Mouse (Mus musculus) kidney, embryonic 14.5 days (tissue): ENCODE data around the gene Dazap2. TPM values are rescaled to one million over a fixed set of nuclear protein-coding genes. Genes with fewer than 3 reads are reported as not detected.

Experiments
- ATAC-seq: fragments of 200-750 bp; cut with Nextera tagmentation; 2 replicates; pipeline ENCODE4 v1.8.0; 2017; ENCODE audit warnings: moderate number of reproducible peaks, mild to moderate bottlenecking, moderate TSS enrichment, moderate library complexity; ENCODE audit not compliant: low FRiP score, low TSS enrichment
- H3K27ac ChIP-seq: fragments of 300-500 bp; sonication (generic); 2 replicates; pipeline ENCODE4 v1.5.1; 2014; ENCODE audit warnings: low read depth, mild to moderate bottlenecking, low read length, moderate library complexity, mixed read lengths
- H3K27me3 ChIP-seq: fragments of 300-500 bp; sonication (generic); 2 replicates; pipeline ENCODE4 v1.6.1; 2014; ENCODE audit warnings: mild to moderate bottlenecking, low read length; ENCODE audit not compliant: control insufficient read depth, insufficient read depth
- H3K36me3 ChIP-seq: fragments of 300-500 bp; sonication (generic); 2 replicates; pipeline ENCODE4 v1.6.1; 2014; ENCODE audit warnings: low read length, mixed read lengths; ENCODE audit not compliant: control insufficient read depth, insufficient read depth
- H3K4me1 ChIP-seq: fragments of 300-500 bp; sonication (generic); 2 replicates; pipeline ENCODE4 v1.6.1; 2014; ENCODE audit warnings: low read length, mixed read lengths; ENCODE audit not compliant: control insufficient read depth, insufficient read depth
- H3K4me2 ChIP-seq: fragments of 300-500 bp; sonication (generic); replicated peaks from 2 replicates; pipeline ENCODE4 v1.6.1; 2014; ENCODE audit warnings: low read depth, mild to moderate bottlenecking, low read length
- H3K4me3 ChIP-seq: fragments of 300-500 bp; sonication (generic); 2 replicates; pipeline ENCODE4 v1.5.1; 2014; ENCODE audit warnings: mild to moderate bottlenecking, low read length
- H3K9ac ChIP-seq: fragments of 300-500 bp; sonication (generic); 2 replicates; pipeline ENCODE4 v1.6.1; 2014; ENCODE audit warnings: low read depth, mild to moderate bottlenecking, low read length, moderate library complexity
- H3K9me3 ChIP-seq: fragments of 300-500 bp; sonication (generic); 2 replicates; pipeline ENCODE4 v1.6.1; 2016; ENCODE audit warnings: low read length; ENCODE audit not compliant: control insufficient read depth
- WGBS: fragments of 180-500 bp; shearing (Covaris S2); extraction: QIAGEN DNeasy Blood & Tissue Kit; methylation state at CpG from one replicate; pipeline ENCODE4 v1.1.7; 2014; 5-methylcytosine and 5-hydroxymethylcytosine counted together
- polyA plus RNA-seq: library from polyadenylated mRNA; unstranded; fragments of >200 nt; fragmentation: Nextera tagmentation; extraction: Ambion mirVana; gene quantifications from 2 replicates; pipeline ENCODE4 v1.2.1, GENCODE M21; 2014

The Dazap2 gene
- polyA plus RNA-seq, 1 experiment from 2014 or later, result 274 TPM

DNA sequence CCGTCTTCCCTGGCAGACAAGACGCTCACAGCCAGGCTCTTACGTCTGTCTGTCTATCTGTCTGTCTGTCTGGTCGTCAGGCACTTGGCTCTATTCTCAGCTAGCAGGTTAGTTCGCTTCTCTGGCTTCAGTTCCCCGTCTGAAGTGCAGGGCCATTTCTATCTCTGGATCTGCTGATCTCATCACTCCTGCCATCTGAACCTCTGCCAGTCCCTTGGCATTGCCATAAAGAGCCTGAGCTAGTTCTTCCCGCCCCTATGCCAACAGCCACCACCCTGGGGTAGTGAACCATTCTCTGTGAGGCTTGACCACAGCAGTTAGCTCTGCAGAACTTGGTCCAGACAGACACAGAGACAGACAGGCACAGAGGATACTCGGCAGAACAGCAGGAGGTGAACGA, 45.2 kb downstream of the Dazap2 start:
- H3K27ac ChIP-seq, result no peak overlapping the region
- H3K4me3 ChIP-seq, result no peak overlapping the region
- H3K9ac ChIP-seq, result no peak overlapping the region
- no peak for ATAC-seq
- WGBS, result 89% methylated on average over 9 of the region's 9 CpGs
- no peaks in the 10 kb centered on the region for H3K4me1 ChIP-seq
- H3K4me2 ChIP-seq, result no peak overlapping the region
- H3K36me3 ChIP-seq, result no peaks in the 10 kb centered on the region
- no peaks in the 10 kb centered on the region for H3K9me3 ChIP-seq
- H3K27me3 ChIP-seq, result no peaks in the 10 kb centered on the region

DNA sequence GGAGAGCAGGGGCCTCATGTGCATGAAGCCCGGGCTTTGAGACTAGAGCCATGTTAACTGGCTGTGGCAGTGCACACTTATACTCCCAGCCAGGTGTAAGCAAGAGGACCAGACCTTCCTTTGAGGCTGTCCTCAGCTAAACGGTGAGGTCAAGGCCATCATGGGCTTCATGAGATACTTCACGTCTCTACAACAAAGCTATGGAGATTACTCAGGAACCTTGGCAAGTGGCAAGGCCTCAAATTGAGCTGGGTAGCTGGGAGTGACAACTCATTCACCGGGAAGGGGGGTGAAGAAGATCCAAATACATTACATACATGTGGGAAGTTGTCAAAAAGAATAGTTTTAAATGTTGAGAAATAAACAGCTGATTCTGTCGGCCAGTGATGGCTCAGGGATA, 45.7 kb downstream of the Dazap2 start:
- H3K27me3 ChIP-seq, result no peaks in the 10 kb centered on the region
- H3K36me3 ChIP-seq, result no peaks in the 10 kb centered on the region
- 0 out of 2 replicates have a peak, but pooled peaks cover 3% of the 10 kb centered on the region for H3K4me1 ChIP-seq
- H3K27ac ChIP-seq, result no peak overlapping the region
- ATAC-seq, result no peak
- 94% methylated on average over 5 of the region's 5 CpGs for WGBS
- no peak overlapping the region for H3K9ac ChIP-seq
- H3K4me2 ChIP-seq, result no peak overlapping the region
- H3K9me3 ChIP-seq, result no peaks in the 10 kb centered on the region
- H3K4me3 ChIP-seq, result no peak overlapping the region

DNA sequence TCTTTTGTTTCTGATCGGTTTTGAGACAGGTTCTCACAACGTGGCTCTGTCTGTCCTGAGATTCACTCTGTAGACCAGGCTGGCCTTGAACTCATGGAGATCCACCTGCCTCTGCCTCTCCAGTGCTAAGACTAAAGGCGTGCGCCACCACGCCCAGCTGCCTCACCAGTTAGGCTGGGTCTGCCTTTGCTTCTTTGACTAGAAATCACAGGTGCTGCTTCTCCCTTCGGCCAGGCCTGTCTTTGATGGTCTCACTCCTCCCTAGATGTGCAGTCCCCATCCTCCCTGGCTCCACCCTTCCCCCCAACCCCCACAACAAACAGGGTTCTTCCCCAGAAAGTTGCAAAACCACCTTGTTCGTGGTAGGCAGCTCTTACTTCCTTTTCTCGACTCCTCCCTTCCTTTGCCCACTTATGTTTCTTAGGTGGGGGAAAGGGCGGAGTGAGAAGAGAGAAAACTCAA, 49.7 kb downstream of the Dazap2 start:
- Histone ChIP-seq H3K4me3 (no peak overlapping the region), H3K4me2 (no peak overlapping the region), H3K9ac (no peak overlapping the region), H3K9me3 (no peaks in the 10 kb centered on the region), H3K4me1 (peaks cover 12% of the 10 kb centered on the region; the same call in 1 of the 2 replicates), H3K27me3 (no peaks in the 10 kb centered on the region), H3K27ac (no peak overlapping the region), H3K36me3 (no peaks in the 10 kb centered on the region)
- 67% methylated on average over 9 of the region's 9 CpGs for WGBS
- no peak for ATAC-seq

DNA sequence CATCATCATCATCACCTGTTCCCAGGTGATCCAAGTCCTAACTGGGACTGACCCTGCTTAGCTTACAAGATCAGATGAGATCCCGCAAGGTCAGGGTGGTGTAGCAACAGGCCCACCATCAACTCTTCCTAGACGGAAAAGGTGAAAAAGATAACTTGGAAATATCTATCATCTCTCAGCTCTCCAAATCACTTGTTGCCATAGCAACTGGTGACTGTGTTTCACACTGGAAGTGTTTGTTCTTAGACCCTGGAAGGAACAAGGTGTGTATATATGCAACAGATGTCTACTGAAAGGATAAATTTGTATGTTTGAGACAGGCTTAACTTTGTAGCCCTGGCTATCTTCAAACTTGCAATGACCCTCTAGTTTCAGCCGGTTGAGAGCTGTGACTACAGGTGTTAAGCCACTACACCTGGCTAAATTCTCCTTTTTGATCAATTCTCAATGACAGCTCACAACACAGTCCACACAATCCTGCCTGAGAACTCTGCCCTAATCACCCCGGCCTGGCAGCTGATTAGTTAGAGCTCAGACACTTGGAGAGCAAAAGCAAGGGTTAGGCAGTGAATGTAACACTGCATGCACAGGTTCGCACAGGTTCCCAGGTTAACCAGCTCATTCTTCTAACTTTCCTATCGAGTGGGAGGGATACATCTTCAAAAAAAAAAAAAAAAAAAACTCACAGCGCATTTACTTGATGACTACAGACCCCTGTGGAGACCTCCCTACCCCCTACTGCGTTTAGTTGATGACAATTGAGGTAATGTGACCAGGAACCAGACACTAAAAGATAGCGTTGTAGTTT, 50.5 kb downstream of the Dazap2 start:
- Histone ChIP-seq H3K4me1 (peaks cover 12% of the 10 kb centered on the region; the same call in 1 of the 2 replicates), H3K27ac (no peak overlapping the region), H3K4me2 (no peak overlapping the region), H3K9ac (no peak overlapping the region), H3K4me3 (no peak overlapping the region), H3K36me3 (no peaks in the 10 kb centered on the region), H3K27me3 (no peaks in the 10 kb centered on the region), H3K9me3 (no peaks in the 10 kb centered on the region)
- WGBS, result 36% methylated on average over 9 of the region's 9 CpGs
- ATAC-seq, result no peak

DNA sequence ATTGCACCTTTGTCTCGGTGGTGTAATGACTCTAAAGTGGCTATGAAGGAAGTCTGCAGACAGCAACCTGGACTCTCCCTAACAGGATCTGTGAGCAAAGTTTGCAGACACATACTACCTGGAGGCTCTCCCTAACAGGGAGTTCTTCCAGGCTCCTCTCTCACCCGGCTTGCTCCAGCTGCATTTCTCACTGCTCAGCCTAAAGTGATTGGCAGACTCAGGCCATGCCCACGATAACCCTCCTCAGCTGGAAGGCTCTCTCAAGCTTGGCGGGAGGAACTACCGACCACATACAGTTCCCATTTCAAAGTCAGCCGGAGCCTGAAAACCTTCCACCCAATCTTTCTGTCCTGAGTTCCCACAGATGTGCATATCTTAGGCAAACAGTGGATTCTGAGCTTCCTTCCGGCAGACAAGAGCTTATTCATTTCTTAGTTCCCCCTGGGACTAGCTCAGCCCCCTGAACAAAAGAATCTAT, 51.1 kb downstream of the Dazap2 start:
- no peak for ATAC-seq
- WGBS, result 5% methylated on average over 7 of the region's 7 CpGs
- no peaks in the 10 kb centered on the region for H3K36me3 ChIP-seq
- H3K4me3 ChIP-seq, result no peak overlapping the region
- no peak overlapping the region for H3K4me2 ChIP-seq
- no peak overlapping the region for H3K9ac ChIP-seq
- no peaks in the 10 kb centered on the region for H3K27me3 ChIP-seq
- H3K27ac ChIP-seq, result no peak overlapping the region
- peaks cover 12% of the 10 kb centered on the region; the same call in 1 of the 2 replicates for H3K4me1 ChIP-seq
- no peaks in the 10 kb centered on the region for H3K9me3 ChIP-seq

DNA sequence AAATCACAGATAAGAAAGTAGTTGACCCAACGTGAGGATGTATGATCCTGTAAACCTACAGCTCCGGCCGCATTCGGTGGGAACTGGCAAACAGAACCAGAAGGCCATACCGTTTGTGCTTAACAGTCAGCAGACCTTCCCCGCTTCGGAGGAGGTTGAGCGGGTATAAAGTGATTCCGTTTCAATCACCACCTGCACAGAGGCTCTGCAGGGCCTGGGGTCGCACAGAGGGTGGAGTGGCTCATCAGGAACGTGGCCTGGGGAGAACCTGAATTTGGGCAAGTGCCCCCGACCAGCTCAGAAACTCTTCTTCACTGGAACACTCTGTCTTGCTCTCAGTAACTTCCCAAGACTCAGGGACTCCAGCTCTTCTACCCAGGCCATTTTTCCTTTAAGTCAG, 51.7 kb downstream of the Dazap2 start:
- Histone ChIP-seq H3K4me3 (no peak overlapping the region), H3K4me2 (no peak overlapping the region), H3K36me3 (no peaks in the 10 kb centered on the region), H3K4me1 (peaks cover 12% of the 10 kb centered on the region; the same call in 1 of the 2 replicates), H3K27ac (no peak overlapping the region; the same call in 1 of the 2 replicates), H3K27me3 (no peaks in the 10 kb centered on the region), H3K9me3 (no peaks in the 10 kb centered on the region), H3K9ac (no peak overlapping the region)
- no peak for ATAC-seq
- 30% methylated on average over 12 of the region's 12 CpGs for WGBS

DNA sequence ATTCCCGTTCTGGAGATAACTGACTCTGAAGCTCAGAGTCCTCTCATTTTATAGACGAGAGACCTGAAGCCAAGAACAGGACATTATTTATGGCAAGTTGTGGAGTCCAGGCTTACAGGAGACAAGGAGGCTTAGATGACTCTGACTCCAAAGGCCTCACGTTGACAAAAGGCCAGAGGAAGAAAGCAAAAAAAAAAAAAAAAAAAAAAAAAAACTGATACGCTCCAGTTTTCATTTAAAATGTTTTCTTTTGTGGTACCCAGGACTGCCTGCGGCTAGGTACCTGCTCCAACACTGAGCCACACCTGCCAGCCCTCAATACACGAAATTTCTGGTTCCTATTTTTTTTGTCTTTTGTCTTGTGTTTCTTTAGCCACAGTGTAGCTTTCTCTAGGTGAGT, 52.3 kb downstream of the Dazap2 start:
- H3K27me3 ChIP-seq, result no peaks in the 10 kb centered on the region
- H3K9ac ChIP-seq, result no peak overlapping the region
- no peak for ATAC-seq
- H3K4me3 ChIP-seq, result no peak overlapping the region
- H3K36me3 ChIP-seq, result no peaks in the 10 kb centered on the region
- no peak overlapping the region for H3K27ac ChIP-seq
- peaks cover 12% of the 10 kb centered on the region; the same call in 1 of the 2 replicates for H3K4me1 ChIP-seq
- no peaks in the 10 kb centered on the region for H3K9me3 ChIP-seq
- H3K4me2 ChIP-seq, result no peak overlapping the region
- WGBS, result 46% methylated on average over 6 of the region's 6 CpGs

DNA sequence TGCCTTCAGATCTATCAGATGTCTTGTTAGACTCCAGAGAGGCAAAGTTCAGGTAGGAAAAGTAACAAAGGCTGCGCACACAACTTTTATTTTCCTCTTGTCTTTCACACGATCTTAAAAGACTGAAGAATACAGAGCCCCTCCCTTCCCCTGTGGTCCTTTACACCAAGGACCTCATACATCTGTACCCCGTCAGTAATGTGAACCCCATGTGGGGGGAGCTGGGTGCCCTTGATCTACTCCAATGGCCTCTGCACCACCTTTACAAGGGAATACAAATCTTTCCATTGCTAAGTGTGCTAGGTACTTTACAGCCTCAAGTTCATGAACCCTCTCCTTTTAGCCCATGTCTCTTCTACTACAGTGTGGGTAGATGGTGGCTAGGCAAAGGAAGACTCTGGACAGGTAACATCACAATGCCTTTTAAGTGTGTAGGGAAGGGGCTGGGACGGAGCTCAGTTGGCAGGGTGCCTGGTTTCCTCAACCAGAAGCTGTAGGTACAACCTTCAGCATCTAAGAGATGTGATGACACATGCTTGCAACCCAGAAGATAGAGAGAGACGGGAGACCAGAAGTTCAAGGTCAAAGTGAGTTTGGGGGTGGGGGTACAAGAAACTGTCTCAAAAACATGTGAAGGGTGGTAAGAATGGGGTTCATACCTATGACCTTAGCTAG, 52.9 kb downstream of the Dazap2 start:
- H3K27me3 ChIP-seq, result no peaks in the 10 kb centered on the region
- H3K4me1 ChIP-seq, result peaks cover 12% of the 10 kb centered on the region; the same call in 1 of the 2 replicates
- no peak overlapping the region for H3K27ac ChIP-seq
- H3K9ac ChIP-seq, result no peak overlapping the region
- WGBS, result 76% methylated on average over 5 of the region's 5 CpGs
- no peak overlapping the region for H3K4me3 ChIP-seq
- no peaks in the 10 kb centered on the region for H3K36me3 ChIP-seq
- H3K4me2 ChIP-seq, result no peak overlapping the region
- no peak for ATAC-seq
- H3K9me3 ChIP-seq, result no peaks in the 10 kb centered on the region

DNA sequence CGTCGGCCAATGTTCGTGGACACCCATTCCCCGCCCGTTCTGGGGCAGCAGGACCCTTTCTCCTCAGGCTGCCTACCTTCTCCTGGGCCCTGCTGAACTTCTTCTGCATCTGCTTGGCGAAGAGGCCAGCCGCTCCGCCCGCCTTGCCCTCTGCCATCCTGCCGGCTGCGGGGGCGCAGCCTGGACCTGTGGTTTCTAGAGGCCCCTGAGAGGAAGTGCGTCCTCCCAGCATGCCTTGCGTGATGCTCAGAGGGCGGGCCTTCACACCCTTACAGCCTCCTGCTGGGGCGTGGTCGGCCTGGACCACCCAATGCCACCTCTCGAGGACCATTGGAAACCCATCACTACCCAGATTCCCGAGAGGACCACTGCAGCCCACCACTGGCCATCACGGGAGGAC, 54.2 kb downstream of the Dazap2 start, which contains the start of gene Bin2:
Bin2 (minus strand) TSS at position 217 of the 400 bp plus-strand sequence.
- Histone ChIP-seq H3K27ac (no peak within 1 kb of the TSS), H3K4me1 (peaks cover 12% of the 10 kb centered on the region; the same call in 1 of the 2 replicates), H3K4me3 (no peak within 1 kb of the TSS), H3K36me3 (no peaks in the 10 kb centered on the region), H3K9ac (no peak within 1 kb of the TSS), H3K27me3 (no peaks in the 10 kb centered on the region), H3K9me3 (no peaks in the 10 kb centered on the region), H3K4me2 (no peak within 1 kb of the TSS)
- no peak for ATAC-seq
- WGBS, result 91% methylated on average over 20 of the region's 20 CpGs
